Mouse (Mus musculus): ENCODE data around the gene Cog8. TPM values are rescaled to one million over a fixed set of nuclear protein-coding genes. Genes with fewer than 3 reads are reported as not detected.
"Not testable (repeated sequence)": the region's sequence is repeated elsewhere in the genome, so short reads cannot be mapped to it uniquely, and the experiment has no call there.

The Cog8 gene
- polyA plus RNA-seq, 1 experiment = 18.7 TPM

DNA sequence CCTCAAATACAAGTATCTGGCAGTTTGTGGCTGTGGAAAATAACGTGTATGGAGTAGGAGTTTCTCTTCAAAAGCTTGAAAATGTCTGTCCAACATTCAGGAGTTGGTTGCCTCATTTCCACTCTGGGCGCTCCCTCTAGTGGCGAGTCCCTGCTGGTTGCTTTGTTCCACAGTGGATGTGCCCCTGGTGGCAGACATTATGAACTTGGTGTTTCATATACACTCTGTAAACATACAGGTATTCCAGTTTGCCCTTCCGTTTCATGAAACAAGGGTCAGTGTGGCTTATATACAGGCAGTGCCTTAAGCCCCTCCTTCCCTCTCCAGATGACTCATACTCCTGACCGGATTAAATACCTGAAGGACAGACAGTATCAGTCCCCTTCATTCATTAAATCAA is 54.0 kb downstream of the Cog8 start:
- no peak overlapping the region for H3K27ac ChIP-seq (ENCODE audit: insufficient read depth, low read depth, low read length)
- TF ChIP-seq POLR2A (IDR thresholded peaks at IDR 0.05; ENCODE audit: low read depth, low read length) = no peak
- peak; percentile 100 for TF ChIP-seq CTCF (IDR thresholded peaks at IDR 0.05; ENCODE audit: extremely low read depth, insufficient read length, insufficient replicate concordance, low read depth, low read length)
- 10% methylated on average over 5 of the region's 5 CpGs for WGBS
- no peaks in the 10 kb centered on the region for H3K27me3 ChIP-seq (ENCODE audit: control insufficient read depth, insufficient read depth, low read length)
- H3K4me3 ChIP-seq (ENCODE audit: low read depth, low read length) = no peak overlapping the region
- peaks cover 2% of the 10 kb centered on the region; the same call in 1 of the 2 replicates for H3K36me3 ChIP-seq (ENCODE audit: control insufficient read depth, insufficient read depth, low read length)
- H3K4me1 ChIP-seq (ENCODE audit: control insufficient read depth, insufficient read depth, insufficient read length, low read length) = no peaks in the 10 kb centered on the region

- Histone ChIP-seq H3K27ac (ENCODE audit: insufficient read depth, low read depth, low read length) (no peak overlapping the region), H3K27me3 (ENCODE audit: control insufficient read depth, insufficient read depth, low read length) (no peaks in the 10 kb centered on the region), H3K36me3 (ENCODE audit: control insufficient read depth, insufficient read depth, low read length) (peaks cover 5% of the 10 kb centered on the region), H3K4me1 (ENCODE audit: control insufficient read depth, insufficient read depth, insufficient read length, low read length) (no peaks in the 10 kb centered on the region), H3K4me3 (ENCODE audit: low read depth, low read length) (no peak overlapping the region)
- 83% methylated on average over 1 of the region's 1 CpGs for WGBS
- no peak for TF ChIP-seq CTCF (IDR thresholded peaks at IDR 0.05; ENCODE audit: extremely low read depth, insufficient read length, insufficient replicate concordance, low read depth, low read length)
- no peak for TF ChIP-seq POLR2A (IDR thresholded peaks at IDR 0.05; ENCODE audit: low read depth, low read length)
These were observed 57.4 kb downstream of the Cog8 start for GRCm38 (mm10) chr8:106999068-106999467.

DNA sequence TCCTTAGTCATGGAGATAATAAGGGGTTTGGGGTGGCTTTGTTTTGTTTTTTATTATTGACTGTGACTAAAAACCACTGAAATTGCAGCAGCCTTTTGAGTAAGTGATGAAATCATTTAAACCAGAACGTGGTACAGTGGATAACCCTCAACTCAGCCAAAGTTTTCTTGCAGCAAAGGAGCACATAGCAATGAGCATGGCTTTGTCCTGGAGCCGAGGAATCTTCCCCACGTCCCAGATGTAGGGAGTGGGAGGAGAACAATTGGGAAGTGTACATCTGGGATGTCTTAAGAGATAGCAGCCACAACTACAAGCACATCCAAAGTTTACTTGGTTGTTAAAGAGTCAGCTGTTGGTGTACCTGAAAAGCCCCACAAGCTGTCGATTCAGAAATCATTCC is 59.1 kb downstream of the Cog8 start:
- Histone ChIP-seq H3K27ac (ENCODE audit: insufficient read depth, low read depth, low read length) (no peak overlapping the region), H3K4me1 (ENCODE audit: control insufficient read depth, insufficient read depth, insufficient read length, low read length) (no peaks in the 10 kb centered on the region), H3K4me3 (ENCODE audit: low read depth, low read length) (no peak overlapping the region), H3K27me3 (ENCODE audit: control insufficient read depth, insufficient read depth, low read length) (no peaks in the 10 kb centered on the region), H3K36me3 (ENCODE audit: control insufficient read depth, insufficient read depth, low read length) (peaks cover 9% of the 10 kb centered on the region)
- TF ChIP-seq POLR2A (IDR thresholded peaks at IDR 0.05; ENCODE audit: low read depth, low read length) (no peak), CTCF (IDR thresholded peaks at IDR 0.05; ENCODE audit: extremely low read depth, insufficient read length, insufficient replicate concordance, low read depth, low read length) (no peak)
- WGBS = 82% methylated on average over 4 of the region's 4 CpGs

DNA sequence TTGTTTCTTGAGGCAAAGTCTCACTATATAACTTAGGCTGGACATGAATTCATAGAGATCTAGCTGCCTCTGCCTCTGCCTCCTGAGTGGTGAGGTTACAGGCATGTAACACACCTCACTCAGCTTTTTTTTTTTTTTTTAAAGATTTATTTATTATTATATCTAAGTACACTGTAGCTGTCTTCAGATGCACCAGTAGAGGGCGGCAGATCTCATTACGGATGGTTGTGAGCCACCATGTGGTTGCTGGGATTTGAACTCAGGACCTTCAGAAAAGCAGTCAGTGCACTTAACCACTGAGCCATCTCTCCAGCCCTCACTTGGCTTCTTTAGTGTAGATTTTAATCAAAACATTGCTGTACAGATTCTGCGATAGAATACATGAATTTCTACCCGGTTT is 60.1 kb downstream of the Cog8 start:
- H3K36me3 ChIP-seq (ENCODE audit: control insufficient read depth, insufficient read depth, low read length); H3K27ac ChIP-seq (ENCODE audit: insufficient read depth, low read depth, low read length); H3K27me3 ChIP-seq (ENCODE audit: control insufficient read depth, insufficient read depth, low read length); H3K4me3 ChIP-seq (ENCODE audit: low read depth, low read length); H3K4me1 ChIP-seq (ENCODE audit: control insufficient read depth, insufficient read depth, insufficient read length, low read length): not testable (repeated sequence)
- WGBS = 87% methylated on average over 4 of the region's 4 CpGs

Other genes starting within 250 kb of the Cog8 start
- gene Has3, start 186.4 kb downstream of the Cog8 start, polyA plus RNA-seq (2012; rRNA removed) = 0.17 and 0.52 TPM in 2 replicates
- gene Utp4, start 163.1 kb downstream of the Cog8 start, polyA plus RNA-seq (2012; rRNA removed) = 4.4 and 7.7 TPM in 2 replicates
- 2.1 and 2.7 TPM in 2 replicates for gene Sntb2, start 120.9 kb downstream of the Cog8 start, polyA plus RNA-seq (2012; rRNA removed)
- 7.2 and 14.9 TPM in 2 replicates for gene Vps4a, start 25.5 kb downstream of the Cog8 start, polyA plus RNA-seq (2012; rRNA removed)
- gene Pdf, start 8.1 kb downstream of the Cog8 start, polyA plus RNA-seq (2012; rRNA removed) = 34.1 and 37.0 TPM in 2 replicates
- 5.9 and 10.8 TPM in 2 replicates for gene Nip7, start 188 bp upstream of the Cog8 start, polyA plus RNA-seq (2012; rRNA removed)
- gene Tmed6, start 9.0 kb upstream of the Cog8 start, polyA plus RNA-seq (2012; rRNA removed) = 7.1 and 88.2 TPM in 2 replicates
- 2.5 and 4.5 TPM in 2 replicates for gene Terf2, start 39.9 kb upstream of the Cog8 start, polyA plus RNA-seq (2012; rRNA removed)
- gene Cyb5b, start 94.0 kb upstream of the Cog8 start, polyA plus RNA-seq (2012; rRNA removed) = 86.2 and 157 TPM in 2 replicates
- 6.0 and 15.5 TPM in 2 replicates for gene Nfat5, start 236.8 kb upstream of the Cog8 start, polyA plus RNA-seq (2012; rRNA removed)